Mouse (Mus musculus) heart, adult 2 months (tissue): ENCODE measurements around the gene Polr2l.

Experiments
- CTCF ChIP-seq: fragments of 200-600 bp; IDR thresholded peaks from 2 replicates; pipeline ENCODE4 v1.8.1; 2022; ENCODE audit warnings: antibody characterized with exemption, mild to moderate bottlenecking, moderate library complexity
- EP300 ChIP-seq: fragments of 200-500 bp; IDR thresholded peaks from 2 replicates; pipeline ENCODE4 v1.6.1; 2011; ENCODE audit warnings: low read depth, low read length, control low read depth; ENCODE audit not compliant: insufficient read depth
- POLR2A ChIP-seq: fragments of 200-500 bp; IDR thresholded peaks from 2 replicates; pipeline ENCODE4 v1.6.1; 2011; ENCODE audit warnings: mild to moderate bottlenecking, low read depth, low read length, control low read depth; ENCODE audit not compliant: insufficient read depth

DNA sequence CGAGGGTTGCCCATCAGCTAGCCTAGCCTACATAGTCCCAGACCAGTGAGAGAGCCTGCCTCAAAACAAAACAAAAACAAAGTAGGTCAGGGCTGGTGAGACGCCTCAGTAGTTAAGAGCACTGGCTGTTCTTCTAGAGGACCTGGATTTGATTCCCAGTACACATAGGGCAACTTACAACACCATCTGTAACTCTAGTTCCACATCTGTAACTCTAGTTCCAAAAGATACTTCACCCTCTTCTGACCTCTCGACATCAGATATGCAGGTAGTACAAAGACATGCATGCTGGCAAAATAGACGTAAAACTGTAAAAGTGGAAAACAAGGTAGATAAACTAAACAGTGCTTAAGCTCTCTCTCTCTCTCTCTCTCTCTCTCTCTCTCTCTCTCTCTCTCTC, 51.1 kb downstream of the Polr2l start:
- no peak for TF ChIP-seq CTCF
- TF ChIP-seq POLR2A: no peak
- TF ChIP-seq EP300: no peak
